ENCODE assay signal across 16 mouse cellular contexts in genomic region chr6:100520558-100521099, GRCm38 (mm10).
"Had no signal": no experiment of that assay in that cellular context is flagged by ENCODE, and none has a peak within 500 bp of the region (broad histone marks: within the 10 kb centered on the region; RNA-seq: fewer than 3 reads in every experiment).

No protein-coding gene starts in this region.

- H3K4me2 ChIP-seq: kidney, embryonic 15.5 days; limb, embryonic 12.5 days; limb, embryonic 15.5 days; liver, embryonic 11.5 days; lung, embryonic 14.5 days; midbrain, embryonic 11.5 days; stomach, embryonic 15.5 days had no signal

- H3K4me3 ChIP-seq: kidney, embryonic 15.5 days; limb, embryonic 12.5 days; limb, embryonic 15.5 days; megakaryocyte, embryonic 14.5 days; stomach, embryonic 15.5 days had no signal

- H3K4me1 ChIP-seq: megakaryocyte, embryonic 14.5 days had no signal

- DNase-seq: kidney, adult 8-10 months; left cerebral cortex, postnatal 4 days; right cerebral cortex, postnatal 25 days; spleen, adult 18-20 months; thymus, postnatal 25 days had no signal

- H3K36me3 ChIP-seq: kidney, embryonic 15.5 days; limb, embryonic 12.5 days; limb, embryonic 15.5 days; stomach, embryonic 15.5 days had no signal

- H3K9me3 ChIP-seq: kidney, embryonic 15.5 days; limb, embryonic 12.5 days; limb, embryonic 15.5 days; megakaryocyte, embryonic 14.5 days; stomach, embryonic 15.5 days had no signal

- H3K27ac ChIP-seq: kidney, embryonic 15.5 days; limb, embryonic 12.5 days; limb, embryonic 15.5 days; liver, embryonic 14.5 days; macrophage; stomach, embryonic 15.5 days had no signal

- H3K9ac ChIP-seq: kidney, embryonic 15.5 days; limb, embryonic 12.5 days; limb, embryonic 15.5 days; liver, embryonic 14.5 days; liver, postnatal 0 days; lung, embryonic 14.5 days; stomach, embryonic 15.5 days had no signal
